Mouse (Mus musculus) neural tube, embryonic 14.5 days (tissue): ENCODE data around the gene Bik. TPM values are rescaled to one million over a fixed set of nuclear protein-coding genes. Genes with fewer than 3 reads are reported as not detected.

Source experiments
- ATAC-seq: fragments of 200-750 bp; cut with Nextera tagmentation; 2 replicates; pipeline ENCODE4 v1.8.0; 2017; ENCODE audit warnings: low read depth, mild to moderate bottlenecking, moderate TSS enrichment, moderate library complexity
- H3K27ac ChIP-seq: fragments of 300-500 bp; sonication (generic); 2 replicates; pipeline ENCODE4 v1.5.1; 2014; ENCODE audit warnings: low read depth, mild to moderate bottlenecking, control low read depth, low read length, moderate library complexity, mixed read lengths
- H3K27me3 ChIP-seq: fragments of 300-500 bp; sonication (generic); 2 replicates; pipeline ENCODE4 v1.6.1; 2014; ENCODE audit warnings: low read length; ENCODE audit not compliant: control insufficient read depth, insufficient read depth
- H3K36me3 ChIP-seq: fragments of 300-500 bp; sonication (generic); 2 replicates; pipeline ENCODE4 v1.6.1; 2014; ENCODE audit warnings: low read length, mixed read lengths; ENCODE audit not compliant: control insufficient read depth, insufficient read depth
- H3K4me1 ChIP-seq: fragments of 300-500 bp; sonication (generic); 2 replicates; pipeline ENCODE4 v1.6.1; 2014; ENCODE audit warnings: low read length; ENCODE audit not compliant: control insufficient read depth, insufficient read depth
- H3K4me2 ChIP-seq: fragments of 300-500 bp; sonication (generic); 2 replicates; pipeline ENCODE4 v1.6.1; 2014; ENCODE audit warnings: mild to moderate bottlenecking, low read depth, low read length, control low read depth
- H3K4me3 ChIP-seq: fragments of 300-500 bp; sonication (generic); 2 replicates; pipeline ENCODE4 v1.5.1; 2014; ENCODE audit warnings: low read depth, low read length, control low read depth, mixed read lengths
- H3K9ac ChIP-seq: fragments of 300-500 bp; sonication (generic); replicated peaks from 2 replicates; pipeline ENCODE4 v1.6.1; 2014; ENCODE audit warnings: low read depth, mild to moderate bottlenecking, control low read depth, low read length, mixed read lengths
- H3K9me3 ChIP-seq: fragments of 300-500 bp; sonication (generic); 2 replicates; pipeline ENCODE4 v1.6.1; 2016; ENCODE audit warnings: low read length; ENCODE audit not compliant: control insufficient read depth
- WGBS: fragments of 180-500 bp; shearing (Covaris S2); extraction: QIAGEN DNeasy Blood & Tissue Kit; methylation state at CpG from one replicate; pipeline ENCODE4 v1.1.7; 2014; 5-methylcytosine and 5-hydroxymethylcytosine counted together
- polyA plus RNA-seq: library from polyadenylated mRNA; unstranded; fragments of >200 nt; fragmentation: Nextera tagmentation; extraction: Ambion mirVana; gene quantifications from 2 replicates; pipeline ENCODE4 v1.2.1, GENCODE M21; 2014

Gene Bik
- polyA plus RNA-seq, 1 experiment from 2014 or later, result 0.52 TPM

GRCm38 (mm10) chr15:83523638-83524332 is 2.9 kb upstream of the Bik start:
- 61% methylated on average over 14 of the region's 14 CpGs for WGBS
- ATAC-seq, result no peak
- Histone ChIP-seq H3K9ac (no peak overlapping the region; the same call in 1 of the 2 replicates), H3K27me3 (peaks cover 16% of the 10 kb centered on the region), H3K4me1 (peaks cover 15% of the 10 kb centered on the region), H3K4me2 (no peak overlapping the region), H3K4me3 (no peak overlapping the region), H3K9me3 (no peaks in the 10 kb centered on the region), H3K36me3 (no peaks in the 10 kb centered on the region), H3K27ac (no peak overlapping the region)

GRCm38 (mm10) chr15:83524333-83524729 is 2.3 kb upstream of the Bik start:
- no peak for ATAC-seq
- Histone ChIP-seq H3K27me3 (peaks cover 16% of the 10 kb centered on the region), H3K27ac (no peak overlapping the region), H3K9me3 (no peaks in the 10 kb centered on the region), H3K36me3 (no peaks in the 10 kb centered on the region), H3K4me3 (no peak overlapping the region), H3K4me2 (no peak overlapping the region), H3K9ac (no peak overlapping the region), H3K4me1 (peaks cover 15% of the 10 kb centered on the region)
- WGBS, result 84% methylated on average over 3 of the region's 3 CpGs

DNA sequence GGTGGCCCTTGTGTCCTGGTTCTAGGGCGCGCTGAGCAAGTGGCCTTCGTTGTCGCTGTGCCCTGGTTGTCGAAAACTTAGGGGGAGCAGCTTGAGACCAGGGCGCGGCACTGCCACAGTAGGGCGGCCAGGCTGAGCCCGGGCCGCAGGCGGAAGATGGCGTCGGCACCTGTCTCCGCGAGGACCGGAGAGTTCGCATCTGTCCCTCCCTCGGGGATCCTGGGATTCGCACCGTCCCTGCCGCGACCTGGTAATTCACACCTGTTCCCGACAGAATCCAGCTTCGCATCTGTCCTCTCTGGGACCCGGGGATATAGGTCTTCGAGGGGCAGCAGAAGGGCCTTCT is 403 bp downstream of the Bik start:
- Histone ChIP-seq H3K9me3 (no peaks in the 10 kb centered on the region), H3K27me3 (peaks cover 16% of the 10 kb centered on the region), H3K4me1 (peaks cover 15% of the 10 kb centered on the region), H3K27ac (no peak overlapping the region), H3K36me3 (no peaks in the 10 kb centered on the region), H3K9ac (peak overlapping the region; percentile 12; the same call in 1 of the 2 replicates), H3K4me2 (peak overlapping the region; percentile 93), H3K4me3 (peak overlapping the region; percentile 36)
- 0 out of 2 replicates have a peak, but pooled peaks have one; percentile 28 for ATAC-seq
- WGBS, result under 1% methylated on average over 26 of the region's 26 CpGs

GRCm38 (mm10) chr15:83527747-83528146 is 1.1 kb downstream of the Bik start:
- WGBS, result 70% methylated on average over 2 of the region's 2 CpGs
- Histone ChIP-seq H3K4me2 (no peak overlapping the region), H3K27ac (no peak overlapping the region), H3K9me3 (no peaks in the 10 kb centered on the region), H3K9ac (no peak overlapping the region), H3K27me3 (peaks cover 16% of the 10 kb centered on the region), H3K4me1 (peaks cover 15% of the 10 kb centered on the region), H3K4me3 (no peak overlapping the region), H3K36me3 (no peaks in the 10 kb centered on the region)
- no peak for ATAC-seq

DNA sequence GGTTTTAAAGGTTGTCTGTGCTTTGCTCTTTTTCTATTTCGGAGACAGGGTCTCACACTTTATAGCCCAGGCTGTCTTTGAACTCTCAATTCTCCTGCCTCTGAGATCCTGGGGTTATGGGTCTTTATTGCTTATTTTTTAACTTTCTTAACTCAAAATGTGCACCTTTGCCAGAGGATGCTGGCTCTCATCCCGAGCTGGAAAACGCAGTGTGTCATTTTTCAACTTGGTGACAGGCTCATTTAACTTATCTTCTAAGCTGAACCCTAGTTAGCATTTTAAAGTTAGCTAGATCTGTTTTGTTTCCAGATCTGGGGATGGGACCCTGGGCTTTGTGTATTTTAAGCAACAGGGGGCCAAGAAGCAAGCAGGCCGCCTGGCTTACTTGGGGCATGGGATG is 2.2 kb downstream of the Bik start:
- no peak overlapping the region for H3K9ac ChIP-seq
- 72% methylated on average over 4 of the region's 4 CpGs for WGBS
- no peaks in the 10 kb centered on the region for H3K9me3 ChIP-seq
- peaks cover 15% of the 10 kb centered on the region for H3K4me1 ChIP-seq
- peaks cover 16% of the 10 kb centered on the region for H3K27me3 ChIP-seq
- H3K4me2 ChIP-seq, result no peak overlapping the region
- no peak overlapping the region for H3K27ac ChIP-seq
- no peak overlapping the region for H3K4me3 ChIP-seq
- no peaks in the 10 kb centered on the region for H3K36me3 ChIP-seq
- no peak for ATAC-seq

DNA sequence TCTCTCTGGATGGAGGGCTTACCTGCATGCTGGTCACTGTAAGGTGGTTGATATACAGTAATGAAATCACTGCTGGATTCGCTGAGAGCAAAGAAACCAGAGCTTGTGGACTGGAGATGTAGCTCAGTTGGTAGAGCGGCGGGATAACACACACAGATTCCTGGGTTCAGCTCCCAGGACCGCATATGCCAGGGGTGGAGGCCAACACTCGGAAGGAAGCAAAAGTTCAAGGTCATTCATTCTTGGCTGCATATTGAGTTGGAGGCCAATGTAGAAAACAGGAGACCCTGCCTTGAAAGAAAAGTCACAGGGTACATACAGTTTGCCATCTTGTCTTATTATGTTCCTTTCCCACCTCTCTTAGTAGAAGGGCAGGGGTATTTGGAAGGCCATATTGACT is 3.1 kb downstream of the Bik start:
- Histone ChIP-seq H3K36me3 (no peaks in the 10 kb centered on the region), H3K9me3 (no peaks in the 10 kb centered on the region), H3K4me1 (peaks cover 15% of the 10 kb centered on the region), H3K4me2 (no peak overlapping the region), H3K9ac (no peak overlapping the region), H3K4me3 (no peak overlapping the region), H3K27ac (no peak overlapping the region), H3K27me3 (peaks cover 16% of the 10 kb centered on the region)
- ATAC-seq, result no peak
- 89% methylated on average over 5 of the region's 5 CpGs for WGBS

GRCm38 (mm10) chr15:83530233-83530632 is 3.6 kb downstream of the Bik start:
- no peak overlapping the region for H3K4me2 ChIP-seq
- no peak overlapping the region for H3K4me3 ChIP-seq
- H3K27me3 ChIP-seq, result peaks cover 16% of the 10 kb centered on the region
- WGBS, result 81% methylated on average over 9 of the region's 9 CpGs
- peaks cover 15% of the 10 kb centered on the region for H3K4me1 ChIP-seq
- H3K27ac ChIP-seq, result no peak overlapping the region
- no peak for ATAC-seq
- no peaks in the 10 kb centered on the region for H3K9me3 ChIP-seq
- no peaks in the 10 kb centered on the region for H3K36me3 ChIP-seq
- H3K9ac ChIP-seq, result no peak overlapping the region

- Histone ChIP-seq H3K4me1 (peaks cover 15% of the 10 kb centered on the region), H3K9me3 (no peaks in the 10 kb centered on the region), H3K4me2 (no peak overlapping the region), H3K4me3 (no peak overlapping the region), H3K9ac (no peak overlapping the region), H3K36me3 (no peaks in the 10 kb centered on the region), H3K27ac (no peak overlapping the region), H3K27me3 (peaks cover 13% of the 10 kb centered on the region)
- WGBS, result 71% methylated on average over 6 of the region's 6 CpGs
- ATAC-seq, result no peak
Observed at GRCm38 (mm10) chr15:83530688-83531087, 4.0 kb downstream of the Bik start.

DNA sequence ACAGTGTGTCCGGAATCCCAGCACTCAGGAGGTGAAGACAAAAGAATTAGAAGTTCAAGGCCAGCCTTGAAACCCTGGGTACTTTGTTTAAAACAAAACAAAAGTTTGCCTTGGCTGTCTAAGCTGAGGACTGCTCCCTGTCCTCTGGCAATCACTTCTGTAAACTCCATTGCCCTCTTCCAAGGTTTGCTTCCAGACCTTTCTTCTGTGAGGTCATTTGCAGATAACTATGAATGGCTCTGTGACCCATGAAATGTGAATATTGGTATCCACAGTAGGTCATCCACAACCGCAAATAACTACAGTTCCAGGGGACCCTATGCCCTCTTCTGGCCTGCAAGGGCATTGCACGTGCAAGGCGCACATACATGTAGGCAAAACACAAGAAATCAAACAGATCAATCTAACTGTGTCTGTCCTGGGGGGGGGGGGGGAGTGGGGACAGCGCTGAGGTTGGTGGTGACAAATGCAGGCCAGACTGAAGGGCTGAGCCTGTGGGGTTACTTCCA is 5.4 kb downstream of the Bik start:
- Histone ChIP-seq H3K4me3 (no peak overlapping the region), H3K27me3 (peaks cover 6% of the 10 kb centered on the region), H3K36me3 (no peaks in the 10 kb centered on the region), H3K4me2 (no peak overlapping the region), H3K9ac (no peak overlapping the region), H3K9me3 (no peaks in the 10 kb centered on the region), H3K27ac (no peak overlapping the region), H3K4me1 (peaks cover 3% of the 10 kb centered on the region)
- WGBS, result 74% methylated on average over 5 of the region's 5 CpGs
- no peak for ATAC-seq
